Mouse (Mus musculus) E14TG2a.4 (cell line): ENCODE results near the gene Mcur1.

Experiments
- H3K27me3 ChIP-seq: 2 replicates; pipeline ENCODE4 v1.6.1; 2014; ENCODE audit warnings: low read length, control low read depth; ENCODE audit not compliant: insufficient read depth
- H3K36me3 ChIP-seq: 2 replicates; pipeline ENCODE4 v1.6.1; 2014; ENCODE audit warnings: low read length, control low read depth; ENCODE audit not compliant: insufficient read depth
- H3K4me1 ChIP-seq: replicated peaks from 2 replicates; pipeline ENCODE4 v1.6.1; 2014; ENCODE audit warnings: low read depth, low read length, control low read depth
- H3K4me3 ChIP-seq: replicated peaks from 2 replicates; pipeline ENCODE4 v1.5.1; 2014; ENCODE audit warnings: mild to moderate bottlenecking, low read length
- H3K9me3 ChIP-seq: 2 replicates; pipeline ENCODE4 v1.6.1; 2014; ENCODE audit warnings: low read length, control low read depth
- CTCF ChIP-seq: conservative IDR thresholded peaks from 2 replicates; pipeline ENCODE4 v1.5.1; 2014; ENCODE audit warnings: low read length
- NANOG ChIP-seq: IDR thresholded peaks from 2 replicates; pipeline ENCODE4 v1.6.1; 2014; ENCODE audit warnings: borderline replicate concordance, low read length, mixed read lengths
- POU5F1 ChIP-seq: IDR thresholded peaks from 2 replicates; pipeline ENCODE4 v1.6.1; 2014; ENCODE audit warnings: low read length, borderline replicate concordance

Gene Mcur1

GRCm38 (mm10) chr13:43559711-43560457, at the start of gene Mcur1:
TSS of gene Mcur1 (minus strand) at chr13:43560191.
- Histone ChIP-seq H3K4me3 (peak within 1 kb of the TSS; percentile 89), H3K27me3 (peaks cover 20% of the 10 kb centered on the region), H3K9me3 (no peaks in the 10 kb centered on the region), H3K36me3 (peaks cover 7% of the 10 kb centered on the region; the same call in 1 of the 2 replicates), H3K4me1 (peaks cover 46% of the 10 kb centered on the region)
- TF ChIP-seq CTCF (no peak), POU5F1 (no peak), NANOG (no peak)

DNA sequence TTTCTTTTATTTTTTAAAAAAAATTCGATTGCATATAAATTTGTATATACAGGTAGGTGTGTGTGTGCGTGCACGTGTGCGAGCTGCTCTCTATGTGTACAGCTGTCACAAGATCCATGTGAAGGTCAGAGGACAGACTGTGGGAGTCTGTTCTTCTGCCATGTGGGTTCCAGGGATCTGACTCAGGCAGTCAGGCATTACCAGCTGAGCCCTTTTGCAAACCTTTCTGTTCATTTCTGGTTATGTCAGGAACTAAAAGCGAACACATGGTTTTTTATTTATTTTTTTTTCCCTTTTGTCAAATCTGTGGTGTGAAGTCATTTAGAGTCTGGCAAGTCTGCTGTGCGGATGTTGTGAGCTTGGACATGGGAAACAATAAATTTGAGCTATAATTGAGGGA, 48.9 kb upstream of the Mcur1 start:
- H3K4me3 ChIP-seq: no peak overlapping the region
- TF ChIP-seq POU5F1 (no peak), CTCF (no peak), NANOG (no peak)
- H3K27me3 ChIP-seq: 0 out of 2 replicates have a peak, but pooled peaks cover under 1% of the 10 kb centered on the region
- H3K9me3 ChIP-seq: no peaks in the 10 kb centered on the region
- H3K4me1 ChIP-seq: peaks cover 4% of the 10 kb centered on the region; the same call in 1 of the 2 replicates
- H3K36me3 ChIP-seq: no peaks in the 10 kb centered on the region

GRCm38 (mm10) chr13:43603042-43603441, 43.1 kb upstream of the Mcur1 start:
- TF ChIP-seq CTCF (no peak), NANOG (no peak), POU5F1 (no peak)
- Histone ChIP-seq H3K9me3 (no peaks in the 10 kb centered on the region), H3K27me3 (peaks cover 16% of the 10 kb centered on the region), H3K4me3 (no peak overlapping the region), H3K36me3 (no peaks in the 10 kb centered on the region), H3K4me1 (peaks cover 5% of the 10 kb centered on the region; the same call in 1 of the 2 replicates)

DNA sequence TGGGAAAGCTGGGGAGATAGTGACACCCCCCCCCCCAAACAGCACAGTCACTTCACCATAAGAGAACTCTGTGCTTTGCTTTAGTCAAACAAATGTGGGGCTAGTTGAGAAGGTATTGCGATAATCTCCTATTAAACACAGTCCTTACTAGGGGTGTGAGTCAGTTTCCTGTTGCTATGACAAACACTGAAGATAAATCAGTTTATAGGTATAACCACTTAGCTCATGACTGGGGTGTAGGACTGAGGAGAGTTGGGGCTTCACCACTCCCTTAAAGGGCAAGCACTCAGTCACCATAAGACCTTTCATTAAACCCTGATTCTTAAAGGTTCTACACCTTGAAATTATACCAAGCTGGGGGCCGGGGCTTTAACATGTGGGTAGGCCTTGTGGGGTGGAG, 42.4 kb upstream of the Mcur1 start:
- Histone ChIP-seq H3K27me3 (peaks cover 16% of the 10 kb centered on the region), H3K36me3 (no peaks in the 10 kb centered on the region), H3K4me3 (no peak overlapping the region), H3K4me1 (peaks cover 5% of the 10 kb centered on the region; the same call in 1 of the 2 replicates), H3K9me3 (no peaks in the 10 kb centered on the region)
- no peak for TF ChIP-seq CTCF
- TF ChIP-seq POU5F1: no peak
- TF ChIP-seq NANOG: no peak

DNA sequence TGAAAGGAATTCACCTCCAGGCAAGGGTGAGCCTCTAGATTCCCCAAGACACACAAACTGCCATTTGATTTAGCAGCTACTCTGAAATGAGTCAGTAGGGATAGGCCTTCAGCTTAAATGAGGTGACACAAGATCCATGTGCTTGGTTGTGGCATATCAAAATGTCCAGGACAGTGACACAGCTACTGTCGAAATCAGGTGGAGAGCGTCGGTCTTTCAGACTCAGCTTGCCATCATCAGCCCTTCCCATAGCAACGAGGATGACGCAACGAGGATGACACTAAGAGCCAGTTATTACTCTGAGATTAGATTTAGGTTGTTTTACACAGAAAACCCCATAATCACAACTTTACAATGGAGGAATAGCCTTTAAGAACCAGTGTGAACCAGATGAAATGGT, 41.0 kb upstream of the Mcur1 start:
- Histone ChIP-seq H3K4me3 (no peak overlapping the region), H3K36me3 (no peaks in the 10 kb centered on the region), H3K27me3 (peaks cover 16% of the 10 kb centered on the region), H3K4me1 (peaks cover 5% of the 10 kb centered on the region; the same call in 1 of the 2 replicates), H3K9me3 (no peaks in the 10 kb centered on the region)
- TF ChIP-seq CTCF (no peak), NANOG (no peak), POU5F1 (no peak)

DNA sequence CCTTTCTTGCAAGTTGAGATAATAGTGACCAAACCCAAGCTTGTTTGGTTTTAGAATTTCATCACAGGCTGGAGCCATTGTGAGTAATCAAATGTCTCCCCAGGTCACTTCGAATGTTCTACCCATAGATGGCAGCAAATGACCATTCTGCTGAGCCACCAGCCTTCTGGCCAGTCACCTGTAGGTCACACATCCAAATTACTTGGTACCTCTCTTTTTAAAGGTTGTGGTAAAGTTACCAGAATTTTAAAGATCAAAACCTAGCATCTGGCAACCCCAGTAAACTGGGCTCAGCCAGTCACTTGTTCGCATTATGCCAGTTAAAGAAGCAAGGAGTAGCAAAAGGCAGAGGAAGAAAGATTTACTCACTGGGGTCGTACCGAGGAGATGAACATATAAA, 35.9 kb upstream of the Mcur1 start:
- H3K9me3 ChIP-seq: no peaks in the 10 kb centered on the region
- H3K27me3 ChIP-seq: peaks cover 20% of the 10 kb centered on the region
- H3K36me3 ChIP-seq: no peaks in the 10 kb centered on the region
- peaks cover 11% of the 10 kb centered on the region for H3K4me1 ChIP-seq
- no peak for TF ChIP-seq POU5F1
- TF ChIP-seq CTCF: peak; percentile 74
- no peak overlapping the region for H3K4me3 ChIP-seq

GRCm38 (mm10) chr13:43592681-43593068, 32.7 kb upstream of the Mcur1 start:
- TF ChIP-seq CTCF: no peak
- TF ChIP-seq NANOG: no peak; the same call in 1 of the 2 replicates
- no peak for TF ChIP-seq POU5F1
- Histone ChIP-seq H3K9me3 (no peaks in the 10 kb centered on the region), H3K36me3 (no peaks in the 10 kb centered on the region), H3K27me3 (peaks cover 13% of the 10 kb centered on the region), H3K4me1 (peaks cover 11% of the 10 kb centered on the region), H3K4me3 (peak overlapping the region; percentile 23; the same call in 1 of the 2 replicates)

- H3K9me3 ChIP-seq: 0 out of 2 replicates have a peak, but pooled peaks cover under 1% of the 10 kb centered on the region
- no peak for TF ChIP-seq CTCF
- no peak for TF ChIP-seq NANOG
- no peak for TF ChIP-seq POU5F1
- peaks cover 13% of the 10 kb centered on the region for H3K27me3 ChIP-seq
- H3K4me3 ChIP-seq: peak overlapping the region; percentile 23; the same call in 1 of the 2 replicates
- H3K36me3 ChIP-seq: no peaks in the 10 kb centered on the region
- peaks cover 11% of the 10 kb centered on the region for H3K4me1 ChIP-seq
These were observed 32.1 kb upstream of the Mcur1 start for GRCm38 (mm10) chr13:43591828-43592680.
